Mouse (Mus musculus) ES-CJ7 (cell line): ENCODE measurements around the gene Nup214.

ENCODE experiments used
- DNase-seq: peaks from one replicate; pipeline ENCODE4 v3.0.0; 2011; ENCODE audit warnings: low read depth, low spot score

The Nup214 gene

GRCm38 (mm10) chr2:31974141-31974808, at the start of gene Nup214:
Gene Nup214 (plus strand): TSS chr2:31974436.
- DNase-seq: peak; percentile 99

- DNase-seq: no peak
These were observed 49.4 kb upstream of the Nup214 start for GRCm38 (mm10) chr2:31924811-31925210.

- DNase-seq: no peak
These were observed 48.3 kb upstream of the Nup214 start for GRCm38 (mm10) chr2:31925936-31926335.

- no peak for DNase-seq
These were observed 44.6 kb upstream of the Nup214 start for GRCm38 (mm10) chr2:31929664-31930063.

GRCm38 (mm10) chr2:31934551-31934950, 39.7 kb upstream of the Nup214 start:
- DNase-seq: peak; percentile 47

- DNase-seq: no peak
These were observed 39.2 kb upstream of the Nup214 start for GRCm38 (mm10) chr2:31935054-31935453.

- no peak for DNase-seq
These were observed 35.9 kb upstream of the Nup214 start for GRCm38 (mm10) chr2:31938298-31938697.

GRCm38 (mm10) chr2:31943011-31943410, 31.2 kb upstream of the Nup214 start:
- no peak for DNase-seq

- DNase-seq: no peak
These were observed 28.7 kb upstream of the Nup214 start for GRCm38 (mm10) chr2:31945580-31945979.

GRCm38 (mm10) chr2:31948392-31948791, 25.8 kb upstream of the Nup214 start:
- no peak for DNase-seq

- DNase-seq: no peak
These were observed 25.4 kb upstream of the Nup214 start for GRCm38 (mm10) chr2:31948801-31949200.

GRCm38 (mm10) chr2:31950058-31950871, 24.0 kb upstream of the Nup214 start, which contains the start of gene Aif1l:
Gene Aif1l (plus strand): TSS chr2:31950139.
- peak; percentile 51 for DNase-seq

- no peak for DNase-seq
These were observed 23.3 kb upstream of the Nup214 start for GRCm38 (mm10) chr2:31950966-31951365.

- no peak for DNase-seq
These were observed 22.0 kb upstream of the Nup214 start for GRCm38 (mm10) chr2:31952236-31952635.

- no peak for DNase-seq
These were observed 21.5 kb upstream of the Nup214 start for GRCm38 (mm10) chr2:31952725-31953124.

GRCm38 (mm10) chr2:31953687-31954086, 20.5 kb upstream of the Nup214 start:
- no peak for DNase-seq

GRCm38 (mm10) chr2:31954779-31955181, 19.5 kb upstream of the Nup214 start:
- DNase-seq: no peak

- no peak for DNase-seq
These were observed 18.6 kb upstream of the Nup214 start for GRCm38 (mm10) chr2:31955686-31956085.

- no peak for DNase-seq
These were observed 17.0 kb upstream of the Nup214 start for GRCm38 (mm10) chr2:31957211-31957610.

GRCm38 (mm10) chr2:31960986-31961385, 13.2 kb upstream of the Nup214 start:
- DNase-seq: no peak

- no peak for DNase-seq
These were observed 12.4 kb upstream of the Nup214 start for GRCm38 (mm10) chr2:31961791-31962222.

GRCm38 (mm10) chr2:31962501-31963224, 11.6 kb upstream of the Nup214 start:
- no peak for DNase-seq
